Mouse (Mus musculus): ENCODE measurements around the gene Cc2d2a.

DNA sequence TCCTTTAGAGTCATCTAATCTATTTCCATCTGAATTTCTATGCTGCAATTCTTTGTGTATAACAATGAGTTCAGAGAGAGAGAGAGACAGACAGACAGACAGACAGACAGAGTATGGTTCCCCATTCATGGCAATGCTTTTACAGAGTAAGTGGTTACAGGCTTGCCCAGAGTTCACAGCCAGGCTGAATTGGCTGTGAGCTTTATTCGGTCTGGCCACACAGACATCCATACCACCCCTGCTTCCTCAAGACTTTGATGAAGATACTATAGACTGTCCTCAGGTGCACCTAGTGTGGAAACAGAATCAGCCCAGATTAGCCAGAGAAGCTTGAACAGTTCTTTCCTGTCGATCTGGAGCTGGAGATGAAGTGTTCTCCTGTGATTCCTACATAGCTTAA lies 10.9 kb downstream of the Cc2d2a start:
- TF ChIP-seq POLR2A (IDR thresholded peaks at IDR 0.05; ENCODE audit: low read depth, low read length): no peak
- no peak for TF ChIP-seq CTCF (IDR thresholded peaks at IDR 0.05; ENCODE audit: extremely low read depth, insufficient read length, insufficient replicate concordance, low read depth, low read length)

All from small intestine, adult 2 months (tissue).